Mouse (Mus musculus): ENCODE results near the gene Nek1.

GRCm38 (mm10) chr8:60981388-60981787 is 11.6 kb upstream of the Nek1 start:
- no peak for TF ChIP-seq CTCF (IDR thresholded peaks at IDR 0.05; ENCODE audit: control insufficient read depth, insufficient read depth, insufficient read length)
- TF ChIP-seq MYOG (IDR thresholded peaks at IDR 0.05; ENCODE audit: control insufficient read depth, extremely low read depth, insufficient read length) = no peak
- TF ChIP-seq MAX (IDR thresholded peaks at IDR 0.05) = no peak
- TF ChIP-seq USF1 (IDR thresholded peaks at IDR 0.05; ENCODE audit: low read depth) = no peak
- TF ChIP-seq CEBPB (IDR thresholded peaks at IDR 0.05; ENCODE audit: low read depth) = no peak
- TF ChIP-seq FOSL1 (IDR thresholded peaks at IDR 0.05; ENCODE audit: insufficient read depth, low read length, poor library complexity, severe bottlenecking) = no peak
